Mouse (Mus musculus) forebrain, embryonic 15.5 days (tissue): ENCODE results near the gene Gm12184. TPM values are rescaled to one million over a fixed set of nuclear protein-coding genes. Genes with fewer than 3 reads are reported as not detected.

Experiments
- polyA plus RNA-seq: library from polyadenylated mRNA; unstranded; fragments of >200 nt; fragmentation: Nextera tagmentation; extraction: Ambion mirVana; gene quantifications from 2 replicates; pipeline ENCODE4 v1.2.1, GENCODE M21; 2015

Gm12184 gene
- polyA plus RNA-seq, 1 experiment from 2014 or later = 5.8 TPM

Other genes starting within 250 kb of the Gm12184 start
- 475 and 481 TPM in 2 replicates for gene Rack1, start 26.3 kb downstream of the Gm12184 start, polyA plus RNA-seq
- gene Trim41, start 9.3 kb downstream of the Gm12184 start, polyA plus RNA-seq = 6.0 and 6.3 TPM in 2 replicates
- 1.4 and 1.7 TPM in 2 replicates for gene Trim7, start 515 bp downstream of the Gm12184 start, polyA plus RNA-seq
- 1.6 and 1.9 TPM in 2 replicates for gene Irgm1, start 45.0 kb upstream of the Gm12184 start, polyA plus RNA-seq
- gene Gm5431, start 75.6 kb upstream of the Gm12184 start, polyA plus RNA-seq = 0.11 and 0.14 TPM in 2 replicates
- 1.3 and 1.5 TPM in 2 replicates for gene Psme2b, start 119.5 kb upstream of the Gm12184 start, polyA plus RNA-seq
- gene Olfr56, start 152.2 kb upstream of the Gm12184 start, polyA plus RNA-seq = not detected in 2 replicates
- 0.34 and 0.55 TPM in 2 replicates for gene 9930111J21Rik1, start 152.7 kb upstream of the Gm12184 start, polyA plus RNA-seq
- not detected in 2 replicates for gene Gm12185, start 165.6 kb upstream of the Gm12184 start, polyA plus RNA-seq
- not detected in 2 replicates for gene Tgtp1, start 167.5 kb upstream of the Gm12184 start, polyA plus RNA-seq
- gene 9930111J21Rik2, start 224.6 kb upstream of the Gm12184 start, polyA plus RNA-seq = 0.24 and 0.28 TPM in 2 replicates
- not detected in 2 replicates for gene Tgtp2, start 237.6 kb upstream of the Gm12184 start, polyA plus RNA-seq
- gene Ifi47, start 249.9 kb upstream of the Gm12184 start, polyA plus RNA-seq = 0.38 and 0.54 TPM in 2 replicates